Mouse (Mus musculus) kidney, adult 2 months (tissue): ENCODE measurements around the gene Dusp1.

Experiments used
- CTCF ChIP-seq: fragments of 200-500 bp; conservative IDR thresholded peaks from 2 replicates; pipeline ENCODE4 v1.5.1; 2011; ENCODE audit warnings: low read depth, mild to moderate bottlenecking, control low read depth, low read length, moderate library complexity, mixed read lengths; ENCODE audit not compliant: insufficient read depth, insufficient read length
- POLR2A ChIP-seq: fragments of 200-500 bp; IDR thresholded peaks from one replicate; pipeline ENCODE4 v1.6.1; 2011; ENCODE audit warnings: low read depth, low read length, control low read depth

GRCm38 (mm10) chr17:26583056-26583455 lies 21.1 kb upstream of the Dusp1 start:
- TF ChIP-seq CTCF (no peak), POLR2A (no peak)
